Mouse (Mus musculus): Measurements from ENCODE around the gene Gm5089. TPM values are rescaled to one million over a fixed set of nuclear protein-coding genes. Genes with fewer than 3 reads are reported as not detected.
"Not testable (repeated sequence)": the region's sequence is repeated elsewhere in the genome, so short reads cannot be mapped to it uniquely, and the experiment has no call there.

Gene Gm5089
- polyA plus RNA-seq, 1 experiment from 2014 or later: not detected

GRCm38 (mm10) chr14:122460226-122460625 lies 9.3 kb upstream of the Gm5089 start:
- H3K27me3 ChIP-seq (ENCODE audit: control insufficient read depth, insufficient read depth, low read depth, low read length): peaks cover 49% of the 10 kb centered on the region
- WGBS (ENCODE audit: insufficient replicate concordance): 49% methylated on average over 5 of the region's 5 CpGs

DNA sequence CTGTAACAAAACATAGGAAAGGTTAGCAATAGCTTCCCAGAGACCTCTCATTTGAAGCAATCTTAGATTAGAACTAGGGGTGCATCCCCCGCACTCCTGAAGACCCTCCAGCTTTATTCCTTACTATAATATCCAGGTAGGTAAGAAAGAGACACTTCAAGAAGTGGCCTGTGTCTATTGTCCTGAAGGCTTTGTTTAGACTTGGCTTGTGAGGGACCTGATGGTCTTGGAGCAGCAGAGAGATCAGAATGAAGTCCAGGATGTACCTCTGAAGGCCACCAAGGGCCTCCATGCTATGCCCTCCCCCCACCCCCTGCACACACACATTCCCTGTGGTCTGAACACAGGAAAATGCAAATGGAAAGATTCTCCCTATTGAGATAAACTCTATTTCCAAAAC lies 8.9 kb upstream of the Gm5089 start:
- no peaks in the 10 kb centered on the region for H3K36me3 ChIP-seq (ENCODE audit: control insufficient read depth, insufficient read depth)
- WGBS (ENCODE audit: insufficient replicate concordance): 61% methylated on average over 1 of the region's 1 CpGs
- no peaks in the 10 kb centered on the region for H3K9me3 ChIP-seq (replicated peaks; ENCODE audit: control insufficient read depth, low read length)
- H3K27ac ChIP-seq (ENCODE audit: low read length): no peak overlapping the region
- H3K27me3 ChIP-seq (ENCODE audit: control insufficient read depth, insufficient read depth, low read depth, low read length): peaks cover 49% of the 10 kb centered on the region
- no peak for ATAC-seq (ENCODE audit: low read depth)
- H3K4me2 ChIP-seq (ENCODE audit: low read depth, low read length): no peak overlapping the region
- H3K9ac ChIP-seq (ENCODE audit: low read depth, low read length): no peak overlapping the region
- H3K4me3 ChIP-seq (ENCODE audit: low read depth, low read length): no peak overlapping the region
- peaks cover 9% of the 10 kb centered on the region for H3K4me1 ChIP-seq (ENCODE audit: control insufficient read depth, low read depth, low read length)

More at GRCm38 (mm10) chr14:122460226-122460625, 9.3 kb upstream of the Gm5089 start:
- Histone ChIP-seq H3K4me1 (ENCODE audit: control insufficient read depth, low read depth, low read length) (peaks cover 10% of the 10 kb centered on the region), H3K36me3 (ENCODE audit: control insufficient read depth, insufficient read depth) (no peaks in the 10 kb centered on the region), H3K4me2 (ENCODE audit: low read depth, low read length) (no peak overlapping the region), H3K9me3 (replicated peaks; ENCODE audit: control insufficient read depth, low read length) (no peaks in the 10 kb centered on the region), H3K9ac (ENCODE audit: low read depth, low read length) (no peak overlapping the region), H3K27ac (ENCODE audit: low read length) (no peak overlapping the region), H3K4me3 (ENCODE audit: low read depth, low read length) (no peak overlapping the region)
- ATAC-seq (ENCODE audit: low read depth): no peak

- not testable (repeated sequence) for H3K4me1 ChIP-seq (ENCODE audit: control insufficient read depth, low read depth, low read length); H3K9ac ChIP-seq (ENCODE audit: low read depth, low read length); H3K4me2 ChIP-seq (ENCODE audit: low read depth, low read length); ATAC-seq (ENCODE audit: low read depth); H3K9me3 ChIP-seq (replicated peaks; ENCODE audit: control insufficient read depth, low read length); H3K4me3 ChIP-seq (ENCODE audit: low read depth, low read length); H3K36me3 ChIP-seq (ENCODE audit: control insufficient read depth, insufficient read depth); H3K27ac ChIP-seq (ENCODE audit: low read length)
- WGBS (ENCODE audit: insufficient replicate concordance): 75% methylated on average over 5 of the region's 12 CpGs
- H3K27me3 ChIP-seq (ENCODE audit: control insufficient read depth, insufficient read depth, low read depth, low read length): peaks cover 47% of the 10 kb centered on the region
These were observed 8.4 kb upstream of the Gm5089 start for GRCm38 (mm10) chr14:122459332-122459731.

GRCm38 (mm10) chr14:122455562-122455958 lies 4.6 kb upstream of the Gm5089 start:
- Histone ChIP-seq H3K9me3 (replicated peaks; ENCODE audit: control insufficient read depth, low read length) (no peaks in the 10 kb centered on the region), H3K9ac (ENCODE audit: low read depth, low read length) (no peak overlapping the region), H3K4me2 (ENCODE audit: low read depth, low read length) (no peak overlapping the region), H3K27me3 (ENCODE audit: control insufficient read depth, insufficient read depth, low read depth, low read length) (peaks cover 54% of the 10 kb centered on the region), H3K4me3 (ENCODE audit: low read depth, low read length) (no peak overlapping the region), H3K36me3 (ENCODE audit: control insufficient read depth, insufficient read depth) (no peaks in the 10 kb centered on the region), H3K4me1 (ENCODE audit: control insufficient read depth, low read depth, low read length) (no peaks in the 10 kb centered on the region), H3K27ac (ENCODE audit: low read length) (no peak overlapping the region)
- WGBS (ENCODE audit: insufficient replicate concordance): 50% methylated on average over 4 of the region's 4 CpGs
- no peak for ATAC-seq (ENCODE audit: low read depth)

- Histone ChIP-seq H3K4me2 (ENCODE audit: low read depth, low read length) (no peak overlapping the region), H3K4me3 (ENCODE audit: low read depth, low read length) (no peak overlapping the region), H3K9me3 (replicated peaks; ENCODE audit: control insufficient read depth, low read length) (no peaks in the 10 kb centered on the region), H3K9ac (ENCODE audit: low read depth, low read length) (no peak overlapping the region), H3K27me3 (ENCODE audit: control insufficient read depth, insufficient read depth, low read depth, low read length) (peaks cover 55% of the 10 kb centered on the region), H3K27ac (ENCODE audit: low read length) (no peak overlapping the region), H3K4me1 (ENCODE audit: control insufficient read depth, low read depth, low read length) (no peaks in the 10 kb centered on the region), H3K36me3 (ENCODE audit: control insufficient read depth, insufficient read depth) (no peaks in the 10 kb centered on the region)
- 56% methylated on average over 10 of the region's 10 CpGs for WGBS (ENCODE audit: insufficient replicate concordance)
- no peak for ATAC-seq (ENCODE audit: low read depth)
These were observed 4.1 kb upstream of the Gm5089 start for GRCm38 (mm10) chr14:122454901-122455561.

DNA sequence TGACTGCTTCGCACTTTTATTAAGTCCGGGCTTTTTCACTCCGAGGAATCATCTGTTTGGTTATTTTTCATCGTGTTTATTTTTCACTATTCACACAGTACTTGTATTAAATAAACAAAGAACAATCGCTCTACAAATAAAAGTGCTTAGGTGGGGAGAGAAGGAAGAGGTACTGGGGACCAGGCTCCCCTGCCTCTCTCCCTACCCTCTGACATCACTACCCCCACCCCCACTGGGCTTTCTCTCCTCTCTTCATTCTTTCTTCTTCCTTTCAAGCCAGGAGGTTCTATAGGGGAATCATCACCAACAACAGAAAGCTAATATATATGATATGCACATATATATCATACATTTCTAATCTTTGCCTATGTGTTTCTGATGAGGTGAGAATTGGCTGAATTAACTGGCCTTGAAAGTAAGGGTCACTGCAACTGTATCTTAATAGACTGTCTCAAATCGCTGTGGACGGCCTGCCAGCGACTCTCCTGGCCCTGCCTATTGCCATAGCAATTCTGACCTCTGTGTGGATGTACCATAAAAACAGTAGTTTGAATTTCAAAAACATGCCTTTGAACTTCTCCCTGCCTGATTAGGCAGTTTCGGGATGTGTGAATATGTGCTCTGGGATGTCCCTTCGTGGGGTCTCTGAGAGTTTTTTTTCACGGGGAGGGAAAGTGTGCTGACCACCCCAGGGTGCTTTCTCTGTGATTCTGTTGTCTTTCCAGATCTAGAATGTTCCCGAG lies 3.3 kb upstream of the Gm5089 start:
- ATAC-seq (ENCODE audit: low read depth): no peak
- peak overlapping the region; percentile 13 for H3K4me3 ChIP-seq (ENCODE audit: low read depth, low read length)
- H3K9me3 ChIP-seq (replicated peaks; ENCODE audit: control insufficient read depth, low read length): no peaks in the 10 kb centered on the region

DNA sequence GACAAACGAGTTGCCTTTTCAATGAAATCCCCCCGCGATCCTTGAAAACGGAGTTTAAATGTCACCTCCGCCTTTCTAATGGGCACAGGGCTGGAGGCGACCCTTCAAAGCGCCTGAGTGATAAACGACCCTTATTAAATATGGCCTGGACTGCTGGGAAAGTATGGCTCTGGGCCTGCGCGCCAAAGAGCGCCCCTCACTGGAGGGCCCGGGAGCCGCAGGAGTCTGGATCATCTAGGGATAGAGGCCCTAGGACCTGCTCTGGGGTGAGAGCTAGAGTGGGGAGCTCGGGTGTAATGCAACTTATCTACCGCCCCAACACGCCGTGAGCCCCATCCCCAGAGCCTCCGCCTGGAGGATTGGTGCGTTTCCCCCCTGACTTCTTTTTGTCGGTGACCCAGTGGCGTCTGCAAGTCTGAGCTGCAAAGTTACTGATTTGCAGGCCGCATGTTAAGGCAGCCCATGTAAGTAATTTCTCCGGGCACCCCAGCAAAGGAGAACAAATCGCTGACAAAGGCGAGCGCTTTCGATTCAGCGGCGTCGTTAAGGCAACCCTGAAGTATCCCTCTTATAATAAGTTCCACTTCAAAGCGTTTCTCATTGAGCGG lies 2.6 kb upstream of the Gm5089 start:
- no peaks in the 10 kb centered on the region for H3K4me1 ChIP-seq (ENCODE audit: control insufficient read depth, low read depth, low read length)
- no peaks in the 10 kb centered on the region for H3K36me3 ChIP-seq (ENCODE audit: control insufficient read depth, insufficient read depth)
- H3K4me3 ChIP-seq (ENCODE audit: low read depth, low read length): peak overlapping the region; percentile 13
- peak overlapping the region; percentile 24; the same call in 1 of the 2 replicates for H3K4me2 ChIP-seq (ENCODE audit: low read depth, low read length)
- ATAC-seq (ENCODE audit: low read depth): no peak
- no peaks in the 10 kb centered on the region for H3K9me3 ChIP-seq (replicated peaks; ENCODE audit: control insufficient read depth, low read length)
- H3K9ac ChIP-seq (ENCODE audit: low read depth, low read length): no peak overlapping the region
- no peak overlapping the region for H3K27ac ChIP-seq (ENCODE audit: low read length)
- WGBS (ENCODE audit: insufficient replicate concordance): 8% methylated on average over 32 of the region's 32 CpGs
- peaks cover 61% of the 10 kb centered on the region for H3K27me3 ChIP-seq (ENCODE audit: control insufficient read depth, insufficient read depth, low read depth, low read length)

More for the DNA sequence above, 3.3 kb upstream of the Gm5089 start:
- Histone ChIP-seq H3K27ac (ENCODE audit: low read length) (no peak overlapping the region), H3K4me1 (ENCODE audit: control insufficient read depth, low read depth, low read length) (no peaks in the 10 kb centered on the region), H3K4me2 (ENCODE audit: low read depth, low read length) (peak overlapping the region; percentile 24; the same call in 1 of the 2 replicates), H3K27me3 (ENCODE audit: control insufficient read depth, insufficient read depth, low read depth, low read length) (peaks cover 61% of the 10 kb centered on the region), H3K36me3 (ENCODE audit: control insufficient read depth, insufficient read depth) (no peaks in the 10 kb centered on the region), H3K9ac (ENCODE audit: low read depth, low read length) (no peak overlapping the region)
- 19% methylated on average over 12 of the region's 12 CpGs for WGBS (ENCODE audit: insufficient replicate concordance)

GRCm38 (mm10) chr14:122452701-122453387 lies 1.9 kb upstream of the Gm5089 start:
- Histone ChIP-seq H3K9ac (ENCODE audit: low read depth, low read length) (no peak overlapping the region), H3K4me2 (ENCODE audit: low read depth, low read length) (no peak overlapping the region), H3K4me3 (ENCODE audit: low read depth, low read length) (no peak overlapping the region), H3K4me1 (ENCODE audit: control insufficient read depth, low read depth, low read length) (no peaks in the 10 kb centered on the region), H3K27ac (ENCODE audit: low read length) (no peak overlapping the region), H3K36me3 (ENCODE audit: control insufficient read depth, insufficient read depth) (no peaks in the 10 kb centered on the region), H3K27me3 (ENCODE audit: control insufficient read depth, insufficient read depth, low read depth, low read length) (peaks cover 61% of the 10 kb centered on the region), H3K9me3 (replicated peaks; ENCODE audit: control insufficient read depth, low read length) (no peaks in the 10 kb centered on the region)
- 39% methylated on average over 13 of the region's 13 CpGs for WGBS (ENCODE audit: insufficient replicate concordance)
- no peak for ATAC-seq (ENCODE audit: low read depth)
